14 mouse cellular contexts compared by ENCODE assay signal in genomic region chr8:46409296-46409695, GRCm38 (mm10).
DNase-seq lines count a peak whose midpoint lies in the region; ATAC-seq and TF ChIP-seq lines count a peak whose summit lies in the region.
"Had no signal": no experiment of that assay in that cellular context is flagged by ENCODE, and none has a peak within 500 bp of the region (broad histone marks: within the 10 kb centered on the region; RNA-seq: fewer than 3 reads in every experiment).

No protein-coding gene starts in this region.

- no peak overlapping the region for H3K9ac ChIP-seq in intestine, embryonic 16.5 days (ENCODE audit: low read depth, low read length)
- H3K9ac ChIP-seq in hindbrain, postnatal 0 days (replicated peaks; ENCODE audit: low read length) = no peak overlapping the region
- H3K9ac ChIP-seq: limb, embryonic 15.5 days; midbrain, embryonic 15.5 days had no signal

- H3K27ac ChIP-seq in intestine, embryonic 16.5 days (ENCODE audit: low read length) = peak overlapping the region; percentile 83
- H3K27ac ChIP-seq in kidney, adult 2 months (ENCODE audit: insufficient read depth, low read depth, low read length) = peak overlapping the region; percentile 42; the same call in 1 of the 2 replicates
- H3K27ac ChIP-seq in small intestine, adult 2 months (ENCODE audit: insufficient read depth, low read depth, low read length) = peak overlapping the region; percentile 58
- H3K27ac ChIP-seq in hindbrain, postnatal 0 days = no peak overlapping the region
- H3K27ac ChIP-seq: limb, embryonic 15.5 days; midbrain, embryonic 15.5 days had no signal

- no peak overlapping the region for H3K4me3 ChIP-seq in intestine, embryonic 16.5 days (ENCODE audit: low read length)
- no peak overlapping the region for H3K4me3 ChIP-seq in kidney, adult 2 months (ENCODE audit: insufficient read depth, low read depth, low read length)
- no peak overlapping the region for H3K4me3 ChIP-seq in small intestine, adult 2 months (ENCODE audit: low read depth, low read length)
- no peak overlapping the region for H3K4me3 ChIP-seq in hindbrain, postnatal 0 days (ENCODE audit: low read length)
- H3K4me3 ChIP-seq: limb, embryonic 15.5 days; midbrain, embryonic 15.5 days had no signal

- peak; percentile 94 for DNase-seq in kidney, adult 2 months
- DNase-seq in kidney, postnatal 14 days = peak; percentile 87
- DNase-seq in layer of hippocampus, postnatal 25 days (ENCODE audit: extremely low spot score in 1 of 2, low spot score in 1 of 2) = no peak
- DNase-seq in hindbrain, postnatal 0 days (ENCODE audit: low spot score) = no peak
- DNase-seq in cerebellum, postnatal 36 days = no peak
- DNase-seq: cerebellum, postnatal 10 days; gastrocnemius, postnatal 36 days; layer of hippocampus, adult 9-11 months; lung, postnatal 10 days; retina, postnatal 1 day had no signal

- 0 out of 2 replicates have a peak, but pooled peaks cover 3% of the 10 kb centered on the region for H3K4me1 ChIP-seq in intestine, embryonic 16.5 days (ENCODE audit: control insufficient read depth, insufficient read depth, low read length)
- peaks cover 18% of the 10 kb centered on the region; the same call in 1 of the 2 replicates for H3K4me1 ChIP-seq in kidney, adult 2 months (ENCODE audit: control insufficient read depth, insufficient read depth, low read length)
- peaks cover 20% of the 10 kb centered on the region; the same call in 1 of the 2 replicates for H3K4me1 ChIP-seq in small intestine, adult 2 months (ENCODE audit: control insufficient read depth, insufficient read depth, insufficient read length, low read length)
- H3K4me1 ChIP-seq in hindbrain, postnatal 0 days (ENCODE audit: insufficient read depth, low read length) = no peaks in the 10 kb centered on the region
- H3K4me1 ChIP-seq: limb, embryonic 15.5 days; midbrain, embryonic 15.5 days had no signal

- no peak for TF ChIP-seq CTCF in kidney, adult 2 months (conservative IDR thresholded peaks at IDR 0.05; ENCODE audit: insufficient read depth, insufficient read length, low read depth, low read length)
- no peak for TF ChIP-seq CTCF in small intestine, adult 2 months (IDR thresholded peaks at IDR 0.05; ENCODE audit: extremely low read depth, insufficient read length, insufficient replicate concordance, low read depth, low read length)
- TF ChIP-seq CTCF in hindbrain, postnatal 0 days (IDR thresholded peaks at IDR 0.05; ENCODE audit: low read depth) = no peak

- no peaks in the 10 kb centered on the region for H3K36me3 ChIP-seq in intestine, embryonic 16.5 days (ENCODE audit: control insufficient read depth, insufficient read depth, low read length)
- no peaks in the 10 kb centered on the region for H3K36me3 ChIP-seq in kidney, adult 2 months (ENCODE audit: control insufficient read depth, insufficient read depth, low read length)
- H3K36me3 ChIP-seq in small intestine, adult 2 months (ENCODE audit: control insufficient read depth, insufficient read depth, low read length) = no peaks in the 10 kb centered on the region
- H3K36me3 ChIP-seq in hindbrain, postnatal 0 days (ENCODE audit: insufficient read depth, low read length) = no peaks in the 10 kb centered on the region
- H3K36me3 ChIP-seq: limb, embryonic 15.5 days; midbrain, embryonic 15.5 days had no signal

- TF ChIP-seq POLR2A in kidney, adult 2 months (IDR thresholded peaks at IDR 0.05; ENCODE audit: low read depth, low read length) = no peak
- TF ChIP-seq POLR2A in small intestine, adult 2 months (IDR thresholded peaks at IDR 0.05; ENCODE audit: low read depth, low read length) = no peak

- ATAC-seq in intestine, embryonic 16.5 days = peak; percentile 95
- no peak for ATAC-seq in hindbrain, postnatal 0 days
- ATAC-seq: midbrain, embryonic 15.5 days had no signal

- H3K4me2 ChIP-seq in intestine, embryonic 16.5 days (ENCODE audit: low read depth, low read length) = no peak overlapping the region
- H3K4me2 ChIP-seq in hindbrain, postnatal 0 days (ENCODE audit: low read depth, low read length) = no peak overlapping the region
- H3K4me2 ChIP-seq: limb, embryonic 15.5 days; midbrain, embryonic 15.5 days had no signal

- 44% methylated on average over 2 of the region's 2 CpGs for WGBS in intestine, embryonic 16.5 days
- 7% methylated on average over 2 of the region's 2 CpGs for WGBS in kidney, adult 2 months
- 18% methylated on average over 2 of the region's 2 CpGs for WGBS in small intestine, adult 2 months
- 45% methylated on average over 2 of the region's 2 CpGs for WGBS in hindbrain, postnatal 0 days

- H3K27me3 ChIP-seq in intestine, embryonic 16.5 days (replicated peaks; ENCODE audit: control insufficient read depth, insufficient read depth, low read length) = no peaks in the 10 kb centered on the region
- no peaks in the 10 kb centered on the region for H3K27me3 ChIP-seq in kidney, adult 2 months (replicated peaks; ENCODE audit: control insufficient read depth, insufficient read depth, low read length)
- H3K27me3 ChIP-seq in small intestine, adult 2 months (ENCODE audit: control insufficient read depth, insufficient read depth, low read length) = no peaks in the 10 kb centered on the region
- no peaks in the 10 kb centered on the region for H3K27me3 ChIP-seq in hindbrain, postnatal 0 days (ENCODE audit: insufficient read depth, low read length)
- H3K27me3 ChIP-seq: limb, embryonic 15.5 days; midbrain, embryonic 15.5 days had no signal

- no peaks in the 10 kb centered on the region for H3K9me3 ChIP-seq in intestine, embryonic 16.5 days (ENCODE audit: control insufficient read depth, low read length)
- H3K9me3 ChIP-seq in hindbrain, postnatal 0 days (ENCODE audit: low read length) = no peaks in the 10 kb centered on the region
- H3K9me3 ChIP-seq: limb, embryonic 15.5 days; midbrain, embryonic 15.5 days had no signal

Comparison
In these comparisons a context has a peak if more than half of its experiments do, and no peak if none do; other contexts are left out.
1. DNase-seq: peak in kidney, adult 2 months (single experiment) and kidney, postnatal 14 days (single experiment); none in layer of hippocampus, postnatal 25 days (0 of 2), hindbrain, postnatal 0 days (single experiment) and cerebellum, postnatal 36 days (0 of 2).